Mouse (Mus musculus) small intestine, adult 2 months (tissue): ENCODE data around the gene Manba. TPM values are rescaled to one million over a fixed set of nuclear protein-coding genes. Genes with fewer than 3 reads are reported as not detected.

ENCODE experiments used
- H3K27ac ChIP-seq: fragments of 200-500 bp; 2 replicates; pipeline ENCODE4 v1.5.1; 2012; ENCODE audit warnings: low read depth, low read length, control low read depth, inconsistent platforms; ENCODE audit not compliant: insufficient read depth
- H3K27me3 ChIP-seq: fragments of 200-500 bp; 2 replicates; pipeline ENCODE4 v1.6.1; 2012; ENCODE audit warnings: mild to moderate bottlenecking, moderate library complexity, low read length, inconsistent platforms; ENCODE audit not compliant: control insufficient read depth, insufficient read depth
- H3K36me3 ChIP-seq: fragments of 200-500 bp; 2 replicates; pipeline ENCODE4 v1.6.1; 2012; ENCODE audit warnings: mild to moderate bottlenecking, low read length, control low read depth, inconsistent platforms; ENCODE audit not compliant: control insufficient read depth, insufficient read depth
- H3K4me1 ChIP-seq: fragments of 200-500 bp; 2 replicates; pipeline ENCODE4 v1.6.1; 2012; ENCODE audit warnings: low read length, inconsistent platforms, mixed read lengths; ENCODE audit not compliant: control insufficient read depth, insufficient read depth, insufficient read length
- H3K4me3 ChIP-seq: fragments of 200-500 bp; 2 replicates; pipeline ENCODE4 v1.5.1; 2012; ENCODE audit warnings: low read depth, mild to moderate bottlenecking, control low read depth, inconsistent platforms, low read length, moderate library complexity
- CTCF ChIP-seq: fragments of 200-500 bp; IDR thresholded peaks from 2 replicates; pipeline ENCODE4 v1.5.1; 2012; ENCODE audit warnings: low read depth, mild to moderate bottlenecking, control low read depth, inconsistent platforms, low read length, moderate library complexity, mixed read lengths; ENCODE audit not compliant: insufficient replicate concordance, insufficient read length; ENCODE audit errors: extremely low read depth
- POLR2A ChIP-seq: fragments of 200-500 bp; IDR thresholded peaks from 2 replicates; pipeline ENCODE4 v1.6.1; 2012; ENCODE audit warnings: low read depth, mild to moderate bottlenecking, control low read depth, inconsistent platforms, low read length, moderate library complexity
- WGBS: fragments of 180-500 bp; shearing (Covaris S2); methylation state at CpG from one replicate; pipeline ENCODE4 v1.1.7; 2018; 5-methylcytosine and 5-hydroxymethylcytosine counted together
- polyA plus RNA-seq: library from polyadenylated mRNA; depleted of rRNA; stranded (reverse); fragments of >200 nt; gene quantifications from 2 replicates; pipeline ENCODE4 v1.2.3, GENCODE M21; 2012

Gene Manba
- polyA plus RNA-seq, 1 experiment = 2.6 TPM

- peaks cover 18% of the 10 kb centered on the region for H3K36me3 ChIP-seq
- H3K4me1 ChIP-seq = no peaks in the 10 kb centered on the region
- H3K4me3 ChIP-seq = no peak overlapping the region
- no peaks in the 10 kb centered on the region; the same call in 1 of the 2 replicates for H3K27me3 ChIP-seq
- TF ChIP-seq CTCF = no peak
- no peak for TF ChIP-seq POLR2A
- 84% methylated on average over 6 of the region's 6 CpGs for WGBS
- H3K27ac ChIP-seq = no peak overlapping the region
Measured at GRCm38 (mm10) chr3:135555192-135555591, 69.8 kb downstream of the Manba start.

- 77% methylated on average over 7 of the region's 7 CpGs for WGBS
- Histone ChIP-seq H3K4me3 (no peak overlapping the region), H3K27ac (no peak overlapping the region), H3K27me3 (no peaks in the 10 kb centered on the region; the same call in 1 of the 2 replicates), H3K4me1 (no peaks in the 10 kb centered on the region), H3K36me3 (peaks cover 15% of the 10 kb centered on the region)
- TF ChIP-seq POLR2A (no peak), CTCF (no peak)
Measured at GRCm38 (mm10) chr3:135556052-135556587, 70.7 kb downstream of the Manba start.

GRCm38 (mm10) chr3:135556851-135557662, 71.6 kb downstream of the Manba start:
- Histone ChIP-seq H3K4me1 (no peaks in the 10 kb centered on the region), H3K27ac (no peak overlapping the region)
- 92% methylated on average over 12 of the region's 12 CpGs for WGBS

GRCm38 (mm10) chr3:135562036-135562435, 76.6 kb downstream of the Manba start:
- no peaks in the 10 kb centered on the region for H3K4me1 ChIP-seq
- 78% methylated on average over 7 of the region's 7 CpGs for WGBS
- H3K27ac ChIP-seq = no peak overlapping the region
- H3K27me3 ChIP-seq = no peaks in the 10 kb centered on the region
- no peak overlapping the region for H3K4me3 ChIP-seq
- peaks cover 8% of the 10 kb centered on the region for H3K36me3 ChIP-seq
- no peak for TF ChIP-seq POLR2A
- TF ChIP-seq CTCF = no peak

More at GRCm38 (mm10) chr3:135556851-135557662, 71.6 kb downstream of the Manba start:
- no peak overlapping the region for H3K4me3 ChIP-seq
- H3K27me3 ChIP-seq = no peaks in the 10 kb centered on the region; the same call in 1 of the 2 replicates
- no peak for TF ChIP-seq CTCF
- no peak for TF ChIP-seq POLR2A
- H3K36me3 ChIP-seq = peaks cover 12% of the 10 kb centered on the region

GRCm38 (mm10) chr3:135563163-135563689, 77.8 kb downstream of the Manba start:
- peaks cover 9% of the 10 kb centered on the region for H3K36me3 ChIP-seq
- H3K4me1 ChIP-seq = no peaks in the 10 kb centered on the region
- 90% methylated on average over 17 of the region's 17 CpGs for WGBS
- H3K4me3 ChIP-seq = no peak overlapping the region
- H3K27me3 ChIP-seq = no peaks in the 10 kb centered on the region
- no peak overlapping the region for H3K27ac ChIP-seq
- TF ChIP-seq POLR2A = no peak
- TF ChIP-seq CTCF = no peak

GRCm38 (mm10) chr3:135564706-135565105, 79.3 kb downstream of the Manba start:
- H3K4me1 ChIP-seq = no peaks in the 10 kb centered on the region
- H3K4me3 ChIP-seq = no peak overlapping the region
- H3K27me3 ChIP-seq = no peaks in the 10 kb centered on the region
- H3K27ac ChIP-seq = no peak overlapping the region
- TF ChIP-seq POLR2A (no peak), CTCF (no peak)
- H3K36me3 ChIP-seq = peaks cover 10% of the 10 kb centered on the region
- WGBS = 90% methylated on average over 9 of the region's 9 CpGs

GRCm38 (mm10) chr3:135565306-135565705, 79.9 kb downstream of the Manba start:
- TF ChIP-seq POLR2A (no peak), CTCF (no peak)
- H3K27ac ChIP-seq = no peak overlapping the region
- 83% methylated on average over 4 of the region's 4 CpGs for WGBS
- H3K27me3 ChIP-seq = no peaks in the 10 kb centered on the region
- H3K4me1 ChIP-seq = no peaks in the 10 kb centered on the region
- H3K36me3 ChIP-seq = peaks cover 13% of the 10 kb centered on the region
- no peak overlapping the region for H3K4me3 ChIP-seq
